Mouse (Mus musculus): ENCODE results near the gene Rhox4c. TPM values are rescaled to one million over a fixed set of nuclear protein-coding genes. Genes with fewer than 3 reads are reported as not detected.
"Not testable (repeated sequence)": the region's sequence is repeated elsewhere in the genome, so short reads cannot be mapped to it uniquely, and the experiment has no call there.

The Rhox4c gene
- not detected for polyA plus RNA-seq (2012; fragmentation: generic; extraction: Trizol)
- long read RNA-seq, experiment 1: 0 reads
- long read RNA-seq, experiment 2: 0 reads

GRCm38 (mm10) chrX:37480037-37480436 lies at the start of gene Rhox4c:
Rhox4c (plus strand) TSS chrX:37480337.
- H3K27me3 ChIP-seq (ENCODE audit: control insufficient read depth, insufficient read depth, insufficient read length); H3ac ChIP-seq (ENCODE audit: control insufficient read depth, insufficient read length, low read depth); H3K79me2 ChIP-seq (ENCODE audit: control insufficient read depth, insufficient read depth); H3K79me3 ChIP-seq (ENCODE audit: low read depth); H3K4me3 ChIP-seq (ENCODE audit: insufficient read depth, poor library complexity, severe bottlenecking); H3K36me3 ChIP-seq (ENCODE audit: control insufficient read depth, insufficient read depth): not testable (repeated sequence)

DNA sequence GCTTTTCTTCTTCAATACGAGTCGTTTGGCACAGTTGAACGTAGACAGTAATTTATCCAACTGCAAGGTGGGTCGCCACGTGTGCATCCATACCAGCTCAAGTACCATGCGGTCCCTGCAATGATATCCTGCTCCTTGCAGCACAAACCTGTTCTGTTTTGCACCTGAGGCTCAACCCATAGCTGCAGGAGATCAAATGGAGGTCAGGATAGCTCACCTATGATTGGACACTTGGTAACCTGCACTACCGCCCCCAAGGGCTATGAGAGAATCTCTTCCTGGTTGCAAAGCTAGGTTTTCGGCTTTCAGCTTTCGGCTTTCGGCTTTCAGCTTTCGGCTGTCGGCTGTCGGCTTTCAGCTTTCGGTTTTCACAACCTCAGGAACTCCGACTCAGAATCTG lies 47.9 kb upstream of the Rhox4c start, which contains the start of gene Rhox4b:
Gene Rhox4b (plus strand): TSS at position 301 of the 400 bp plus-strand sequence.
- not testable (repeated sequence) for H3K79me2 ChIP-seq (ENCODE audit: control insufficient read depth, insufficient read depth); H3K27me3 ChIP-seq (ENCODE audit: control insufficient read depth, insufficient read depth, insufficient read length); H3K36me3 ChIP-seq (ENCODE audit: control insufficient read depth, insufficient read depth); H3K4me3 ChIP-seq (ENCODE audit: insufficient read depth, poor library complexity, severe bottlenecking); H3K79me3 ChIP-seq (ENCODE audit: low read depth); H3ac ChIP-seq (ENCODE audit: control insufficient read depth, insufficient read length, low read depth)

DNA sequence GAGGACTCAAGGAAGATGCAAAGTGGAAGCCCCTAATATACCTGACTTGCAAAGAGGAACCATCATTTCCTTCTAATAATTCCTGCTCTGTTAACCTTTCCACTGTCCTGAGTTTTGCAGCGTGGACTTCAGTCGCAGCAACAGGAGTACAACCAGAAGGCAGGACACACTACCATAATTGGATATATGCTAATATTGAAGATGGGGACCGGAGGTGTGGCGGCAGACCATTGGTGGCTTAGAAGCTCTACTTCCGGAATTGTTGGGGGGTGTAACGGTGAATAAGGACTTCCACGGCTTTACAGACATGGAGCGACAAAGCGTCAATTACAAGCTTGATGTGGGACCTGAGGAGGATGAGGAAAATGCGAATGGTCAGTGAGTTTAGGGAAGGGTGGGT lies 26.8 kb upstream of the Rhox4c start, which contains the start of gene Rhox2c:
Gene Rhox2c (plus strand): TSS at position 301 of the 400 bp plus-strand sequence.
- H3K36me3 ChIP-seq (ENCODE audit: control insufficient read depth, insufficient read depth); H3ac ChIP-seq (ENCODE audit: control insufficient read depth, insufficient read length, low read depth); H3K79me2 ChIP-seq (ENCODE audit: control insufficient read depth, insufficient read depth); H3K27me3 ChIP-seq (ENCODE audit: control insufficient read depth, insufficient read depth, insufficient read length); H3K4me3 ChIP-seq (ENCODE audit: insufficient read depth, poor library complexity, severe bottlenecking); H3K79me3 ChIP-seq (ENCODE audit: low read depth): not testable (repeated sequence)

- not testable (repeated sequence) for H3K4me3 ChIP-seq (ENCODE audit: insufficient read depth, poor library complexity, severe bottlenecking); H3ac ChIP-seq (ENCODE audit: control insufficient read depth, insufficient read length, low read depth); H3K36me3 ChIP-seq (ENCODE audit: control insufficient read depth, insufficient read depth)
Observed at GRCm38 (mm10) chrX:37458285-37458684, 21.9 kb upstream of the Rhox4c start, which contains the start of gene Rhox3c. Rhox3c (plus strand) TSS chrX:37458585.

DNA sequence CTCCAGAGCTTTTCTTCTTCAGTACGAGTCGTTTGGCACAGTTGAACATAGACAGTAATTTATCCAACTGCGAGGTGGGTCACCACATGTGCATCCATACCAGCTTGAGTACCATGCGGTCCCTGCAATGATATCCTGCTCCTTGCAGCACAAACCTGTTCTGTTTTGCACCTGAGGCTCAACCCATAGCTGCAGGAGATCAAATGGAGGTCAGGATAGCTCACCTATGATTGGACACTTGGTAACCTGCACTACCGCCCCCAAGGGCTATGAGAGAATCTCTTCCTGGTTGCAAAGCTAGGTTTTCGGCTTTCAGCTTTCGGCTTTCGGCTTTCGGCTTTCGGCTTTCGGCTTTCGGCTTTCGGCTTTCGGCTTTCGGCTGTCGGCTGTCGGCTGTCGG lies 33.9 kb downstream of the Rhox4c start, which contains the start of gene Rhox4d:
Gene Rhox4d (plus strand): TSS at position 301 of the 400 bp plus-strand sequence.
- not testable (repeated sequence) for H3ac ChIP-seq (ENCODE audit: control insufficient read depth, insufficient read length, low read depth); H3K4me3 ChIP-seq (ENCODE audit: insufficient read depth, poor library complexity, severe bottlenecking); H3K79me2 ChIP-seq (ENCODE audit: control insufficient read depth, insufficient read depth); H3K36me3 ChIP-seq (ENCODE audit: control insufficient read depth, insufficient read depth); H3K27me3 ChIP-seq (ENCODE audit: control insufficient read depth, insufficient read depth, insufficient read length); H3K79me3 ChIP-seq (ENCODE audit: low read depth)

More at GRCm38 (mm10) chrX:37458285-37458684, 21.9 kb upstream of the Rhox4c start, which contains the start of gene Rhox3c:
- H3K79me3 ChIP-seq (ENCODE audit: low read depth); H3K79me2 ChIP-seq (ENCODE audit: control insufficient read depth, insufficient read depth); H3K27me3 ChIP-seq (ENCODE audit: control insufficient read depth, insufficient read depth, insufficient read length): not testable (repeated sequence)

GRCm38 (mm10) chrX:37530152-37530551 lies 50.0 kb downstream of the Rhox4c start, which contains the start of gene Rhox2e:
Rhox2e (plus strand) TSS chrX:37530452.
- not testable (repeated sequence) for H3K4me3 ChIP-seq (ENCODE audit: insufficient read depth, poor library complexity, severe bottlenecking); H3K36me3 ChIP-seq (ENCODE audit: control insufficient read depth, insufficient read depth); H3K79me3 ChIP-seq (ENCODE audit: low read depth); H3K27me3 ChIP-seq (ENCODE audit: control insufficient read depth, insufficient read depth, insufficient read length); H3K79me2 ChIP-seq (ENCODE audit: control insufficient read depth, insufficient read depth); H3ac ChIP-seq (ENCODE audit: control insufficient read depth, insufficient read length, low read depth)

Other genes starting within 250 kb of the Rhox4c start
- not detected for gene Rhox2a, start 235.4 kb upstream of the Rhox4c start, polyA plus RNA-seq (2012; fragmentation: generic; extraction: Trizol)
- gene Rhox3a, start 230.4 kb upstream of the Rhox4c start, polyA plus RNA-seq (2012; fragmentation: generic; extraction: Trizol): not detected
- gene Rhox4a, start 215.0 kb upstream of the Rhox4c start, polyA plus RNA-seq (2012; fragmentation: generic; extraction: Trizol): not detected
- not detected for gene Rhox3a2, start 100.3 kb upstream of the Rhox4c start, polyA plus RNA-seq (2012; fragmentation: generic; extraction: Trizol)
- gene Rhox4a2, start 89.5 kb upstream of the Rhox4c start, polyA plus RNA-seq (2012; fragmentation: generic; extraction: Trizol): not detected
- gene Rhox2b, start 68.3 kb upstream of the Rhox4c start, polyA plus RNA-seq (2012; fragmentation: generic; extraction: Trizol): not detected
- gene Rhox4b, start 47.8 kb upstream of the Rhox4c start, polyA plus RNA-seq (2012; fragmentation: generic; extraction: Trizol): not detected
- not detected for gene Rhox2c, start 26.7 kb upstream of the Rhox4c start, polyA plus RNA-seq (2012; fragmentation: generic; extraction: Trizol)
- gene Rhox3c, start 21.8 kb upstream of the Rhox4c start, polyA plus RNA-seq (2012; fragmentation: generic; extraction: Trizol): not detected
- gene Rhox2d, start 13.1 kb downstream of the Rhox4c start, polyA plus RNA-seq (2012; fragmentation: generic; extraction: Trizol): not detected
- not detected for gene Rhox4d, start 34.0 kb downstream of the Rhox4c start, polyA plus RNA-seq (2012; fragmentation: generic; extraction: Trizol)
- not detected for gene Rhox2e, start 50.1 kb downstream of the Rhox4c start, polyA plus RNA-seq (2012; fragmentation: generic; extraction: Trizol)
- not detected for gene Rhox3e, start 61.7 kb downstream of the Rhox4c start, polyA plus RNA-seq (2012; fragmentation: generic; extraction: Trizol)
- not detected for gene Rhox4e, start 77.1 kb downstream of the Rhox4c start, polyA plus RNA-seq (2012; fragmentation: generic; extraction: Trizol)
- not detected for gene Rhox2f, start 91.1 kb downstream of the Rhox4c start, polyA plus RNA-seq (2012; fragmentation: generic; extraction: Trizol)
- not detected for gene Rhox3f, start 100.7 kb downstream of the Rhox4c start, polyA plus RNA-seq (2012; fragmentation: generic; extraction: Trizol)
- not detected for gene Rhox4f, start 127.4 kb downstream of the Rhox4c start, polyA plus RNA-seq (2012; fragmentation: generic; extraction: Trizol)
- not detected for gene Rhox3g, start 148.3 kb downstream of the Rhox4c start, polyA plus RNA-seq (2012; fragmentation: generic; extraction: Trizol)
- not detected for gene Rhox2g, start 163.1 kb downstream of the Rhox4c start, polyA plus RNA-seq (2012; fragmentation: generic; extraction: Trizol)
- gene Rhox4g, start 171.0 kb downstream of the Rhox4c start, polyA plus RNA-seq (2012; fragmentation: generic; extraction: Trizol): not detected
- not detected for gene Rhox3h, start 188.4 kb downstream of the Rhox4c start, polyA plus RNA-seq (2012; fragmentation: generic; extraction: Trizol)
- gene Rhox2h, start 192.9 kb downstream of the Rhox4c start, polyA plus RNA-seq (2012; fragmentation: generic; extraction: Trizol): 0.06 TPM

Data from C2C12 (cell line).